Mouse (Mus musculus) heart, adult 9 months (tissue): Measurements from ENCODE around the gene Hmx1.

Experiments used
- DNase-seq, 2 experiments: peaks; one replicate each; pipeline ENCODE4 v3.0.0; 2022; ENCODE audit warnings: low spot score in 2 of 2

Gene Hmx1

DNA sequence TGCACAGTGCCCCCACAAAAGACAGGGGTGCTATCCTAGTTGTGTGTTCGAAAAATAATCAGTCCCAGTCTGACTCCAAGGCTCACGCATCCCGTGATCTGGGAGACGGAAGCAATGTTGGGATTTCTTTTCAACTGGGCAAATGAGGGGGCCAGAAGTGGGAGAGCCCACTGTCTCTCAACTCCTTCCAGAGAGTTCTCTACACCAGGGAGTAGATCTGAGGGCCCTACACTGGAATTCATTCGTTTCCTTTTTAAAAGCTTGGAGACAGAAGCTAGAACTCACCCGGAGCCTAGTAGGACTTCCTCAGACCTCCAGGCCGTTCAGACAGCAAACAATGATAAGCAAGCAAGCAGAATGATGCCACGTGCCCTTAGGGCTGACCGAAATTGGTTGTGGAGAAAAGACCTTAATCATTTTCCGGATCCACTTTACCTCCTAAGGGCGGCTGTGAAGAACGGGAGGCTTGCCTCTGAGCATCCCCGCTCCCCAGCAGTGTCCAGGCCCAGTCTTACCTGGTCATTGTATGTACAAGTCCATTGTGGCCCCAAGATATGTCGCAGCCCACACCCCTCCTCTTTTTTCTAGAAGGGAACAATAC is 9.5 kb downstream of the Hmx1 start:
- no peak for DNase-seq

DNA sequence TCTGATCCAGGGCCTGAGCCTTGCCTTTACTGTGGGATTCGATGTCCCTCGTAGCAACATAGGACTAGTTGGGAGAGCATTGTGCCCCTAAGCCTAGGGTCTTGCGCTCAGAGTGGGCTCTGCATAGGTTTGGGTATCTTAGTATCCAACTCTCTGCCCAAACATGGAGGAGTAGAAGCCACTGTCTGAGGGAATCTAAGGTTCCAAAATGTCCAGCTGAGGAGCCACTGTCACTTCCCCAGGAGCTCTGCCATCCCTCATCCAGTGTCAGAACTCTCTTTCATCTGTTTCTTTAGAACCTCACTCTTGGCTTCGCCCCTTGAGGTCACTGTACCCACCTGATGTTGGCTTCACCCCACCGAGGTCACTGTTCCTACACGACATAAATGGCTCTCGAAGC is 10.2 kb downstream of the Hmx1 start:
- DNase-seq = no peak

DNA sequence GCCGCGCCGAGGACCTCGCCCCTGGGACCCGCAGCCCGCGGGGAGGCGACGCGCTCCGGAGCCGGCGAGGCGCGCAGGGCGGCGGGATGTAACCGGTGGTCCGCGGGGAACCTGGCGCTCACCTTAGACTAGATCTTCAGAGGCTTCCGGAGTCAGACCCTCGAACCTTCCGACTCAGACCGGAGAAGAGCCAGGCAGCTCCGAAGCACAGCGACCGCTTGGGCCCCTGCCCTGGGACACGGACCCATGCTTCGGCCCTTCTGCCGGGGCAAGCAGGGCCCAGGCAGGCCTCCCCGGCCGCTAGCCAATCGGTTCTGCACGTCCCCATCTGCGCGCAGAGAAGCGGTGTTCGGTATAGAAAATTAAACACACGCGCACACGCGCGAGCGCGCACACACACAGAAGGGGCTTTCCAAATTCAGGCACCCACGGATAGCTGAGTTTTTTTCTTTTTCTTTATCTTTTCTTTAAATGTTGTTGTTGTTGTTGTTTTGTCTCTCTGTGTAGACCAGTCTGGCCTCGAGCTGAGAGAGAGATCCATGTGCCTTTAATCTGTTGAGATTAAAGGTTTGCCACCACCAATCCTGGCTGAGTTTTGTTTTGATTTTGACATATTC is 10.9 kb downstream of the Hmx1 start:
- DNase-seq = no peak

DNA sequence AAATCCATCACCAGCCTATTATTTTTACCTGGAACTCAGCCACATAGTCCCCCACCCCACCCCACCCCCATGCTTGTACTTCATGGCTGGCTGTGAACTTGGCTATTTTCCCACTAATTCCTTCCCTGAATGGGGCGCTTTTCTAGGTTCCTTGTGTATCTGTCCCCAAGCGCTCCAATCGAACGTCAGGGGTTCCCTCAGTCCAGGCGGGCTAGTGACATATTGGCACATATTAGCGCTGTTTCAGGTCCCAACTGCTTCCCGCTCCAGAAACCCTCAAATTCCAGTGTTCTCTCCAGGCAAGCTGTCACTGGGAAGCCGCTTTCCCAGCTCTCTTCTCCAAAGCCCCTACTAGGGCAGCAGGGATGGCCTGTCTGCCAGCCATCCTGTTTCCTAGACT is 12.3 kb downstream of the Hmx1 start:
- no peak for DNase-seq

DNA sequence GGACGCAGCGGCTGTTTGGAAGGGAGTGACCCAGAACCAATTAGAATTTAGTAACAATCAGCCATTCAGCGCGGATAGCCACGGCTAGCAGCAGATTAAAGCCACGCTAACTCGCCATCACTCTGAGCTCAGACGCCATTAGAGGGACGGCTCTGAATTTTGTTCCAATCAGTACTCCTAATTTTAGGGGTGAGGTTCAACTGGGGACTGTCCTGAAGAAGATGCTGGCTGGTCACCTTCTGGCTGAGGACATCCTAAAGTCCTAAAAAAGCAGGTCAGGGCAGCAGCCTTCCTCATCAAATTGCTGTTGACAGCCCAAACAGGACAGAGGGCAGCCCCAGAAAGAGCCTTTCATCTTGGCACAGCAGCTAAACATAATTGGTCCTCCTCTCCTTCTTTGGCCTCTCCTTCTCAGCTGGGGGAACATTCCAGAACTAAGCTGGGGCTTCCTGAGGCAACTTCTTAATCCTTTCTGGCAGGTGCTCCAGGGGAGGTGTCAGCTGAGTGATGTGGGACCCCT is 18.6 kb downstream of the Hmx1 start:
- DNase-seq = no peak

DNA sequence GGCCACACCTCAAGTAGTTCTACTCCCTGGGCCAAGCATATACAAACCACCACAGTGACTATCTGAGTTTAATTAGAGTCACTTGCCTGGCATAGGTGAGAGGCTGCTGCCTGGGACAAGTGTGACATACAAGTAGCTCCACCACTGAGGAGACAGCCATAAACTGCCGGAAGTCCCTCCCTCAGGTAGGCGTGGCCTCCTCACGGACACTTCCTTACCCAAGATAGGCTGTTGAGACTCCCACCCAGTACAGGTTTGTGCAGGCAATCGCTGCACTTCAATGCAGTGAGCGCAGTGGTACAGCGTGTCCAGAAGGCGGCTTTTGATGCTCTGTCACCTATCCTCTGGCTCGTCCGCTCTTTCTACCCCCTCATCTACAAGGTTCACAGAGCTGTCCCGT is 22.1 kb downstream of the Hmx1 start:
- no peak for DNase-seq

DNA sequence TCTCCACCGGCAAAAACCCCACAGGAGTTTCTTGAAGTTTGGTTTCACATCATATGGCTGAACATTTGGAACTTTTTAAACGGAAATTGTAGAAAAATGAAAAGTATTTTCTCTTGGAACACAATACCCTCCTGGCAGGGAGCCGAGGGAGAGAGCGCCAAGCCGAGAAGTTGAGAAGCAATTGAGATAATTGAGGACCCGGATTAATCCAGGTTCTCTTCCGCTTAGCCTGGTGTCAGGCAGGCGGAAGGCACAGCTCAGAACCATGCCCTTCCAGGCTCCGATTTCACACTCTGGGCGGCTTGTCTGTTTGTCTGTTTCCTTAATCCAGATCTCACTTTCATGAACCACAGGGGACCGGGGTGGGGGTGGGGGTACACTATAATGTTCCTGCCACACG is 23.9 kb downstream of the Hmx1 start:
- DNase-seq = no peak

DNA sequence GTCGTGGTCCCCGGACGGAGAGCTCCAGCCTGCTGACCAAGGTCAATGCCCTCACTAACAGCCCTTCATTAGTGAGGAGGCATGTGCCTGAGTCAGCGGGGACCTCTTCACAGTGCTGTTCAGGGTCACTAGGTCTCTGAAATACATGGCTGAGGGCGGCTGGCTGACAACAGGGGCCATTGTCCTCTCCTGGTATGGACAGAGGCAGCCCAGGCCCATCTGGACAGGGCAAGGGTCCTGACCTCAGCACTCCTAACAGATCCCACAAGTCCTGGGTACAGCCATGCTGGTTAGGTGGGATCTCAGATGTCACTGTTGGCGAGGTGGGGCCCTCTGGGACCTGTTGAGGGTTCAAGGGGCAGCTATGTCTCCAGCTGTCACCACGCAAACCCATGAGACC is 28.8 kb downstream of the Hmx1 start:
- DNase-seq = no peak

DNA sequence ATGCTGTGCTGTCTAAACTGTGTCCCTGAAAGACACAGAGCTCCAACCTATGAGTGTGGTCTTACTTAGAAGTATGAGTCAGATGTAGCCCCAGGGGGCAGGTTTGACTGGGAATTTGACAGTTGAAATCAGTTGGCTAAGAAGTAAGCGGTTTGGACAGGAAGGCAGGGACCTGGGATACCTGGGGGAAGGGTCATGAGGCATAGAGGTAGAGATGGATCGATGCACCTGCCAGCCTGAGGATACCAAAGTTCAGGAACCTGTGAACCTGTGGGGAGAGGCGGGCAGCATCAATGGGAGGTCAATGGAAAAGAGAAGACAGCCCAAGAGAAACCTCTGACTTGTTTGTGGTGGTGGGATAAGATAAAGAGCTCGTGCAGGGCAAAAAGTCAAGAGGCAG is 32.7 kb downstream of the Hmx1 start:
- no peak for DNase-seq

DNA sequence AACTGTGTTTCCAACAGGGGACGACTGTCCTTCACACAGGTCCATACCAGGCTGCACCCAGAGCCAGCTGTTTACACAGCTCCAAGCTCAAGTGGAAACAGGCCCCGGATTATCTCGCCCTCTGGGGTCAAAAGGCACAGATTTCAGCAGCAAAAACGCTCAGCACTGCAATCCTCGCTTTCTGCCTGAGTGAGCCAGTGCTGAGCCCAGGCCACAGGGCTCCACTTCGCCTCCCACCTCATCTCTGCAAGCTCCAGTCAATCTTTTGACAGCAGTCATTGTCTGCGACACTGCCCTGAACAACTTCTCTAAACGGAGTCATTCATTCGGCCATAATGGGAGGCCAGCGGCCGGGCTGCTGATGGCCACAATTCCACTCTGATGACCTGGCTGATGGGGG is 36.3 kb downstream of the Hmx1 start:
- no peak for DNase-seq

DNA sequence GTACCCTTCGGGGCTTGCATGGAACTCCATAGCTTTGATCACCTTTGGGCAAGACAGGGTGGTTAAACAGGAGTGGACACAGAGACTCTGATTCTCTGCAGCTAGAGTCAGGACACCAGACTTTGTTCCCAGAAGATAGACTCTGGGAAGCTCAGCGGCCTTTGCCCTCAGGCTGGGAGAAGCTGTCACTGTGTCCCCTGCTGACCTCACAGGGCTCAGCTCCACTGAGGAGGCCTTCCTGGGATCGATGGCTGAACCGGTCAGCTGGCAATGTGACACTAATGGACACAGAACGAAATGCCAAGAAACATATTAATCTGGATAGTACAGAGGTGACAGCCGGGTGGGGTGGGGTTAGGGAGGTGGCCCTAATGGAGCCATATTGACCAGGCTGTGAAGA is 39.0 kb downstream of the Hmx1 start:
- DNase-seq = no peak

DNA sequence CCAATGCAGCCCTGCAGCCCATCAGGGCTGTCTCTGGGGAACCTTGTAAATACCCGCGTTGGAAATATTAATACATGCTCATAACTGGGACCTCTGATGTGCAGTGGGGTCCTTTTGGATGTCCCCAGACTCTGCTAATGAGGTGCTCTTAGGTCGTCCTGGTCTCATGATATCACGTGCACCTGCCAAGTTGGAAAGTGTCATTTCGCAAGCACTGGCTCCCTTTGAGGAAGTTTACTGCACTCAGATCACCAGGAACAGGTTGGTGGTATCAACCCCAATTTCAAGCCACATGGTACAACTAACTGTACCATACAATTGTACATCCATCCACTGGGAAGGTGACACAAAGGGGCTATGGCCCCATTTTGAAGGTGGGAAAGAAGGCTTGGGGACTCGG is 39.5 kb downstream of the Hmx1 start:
- DNase-seq = no peak

DNA sequence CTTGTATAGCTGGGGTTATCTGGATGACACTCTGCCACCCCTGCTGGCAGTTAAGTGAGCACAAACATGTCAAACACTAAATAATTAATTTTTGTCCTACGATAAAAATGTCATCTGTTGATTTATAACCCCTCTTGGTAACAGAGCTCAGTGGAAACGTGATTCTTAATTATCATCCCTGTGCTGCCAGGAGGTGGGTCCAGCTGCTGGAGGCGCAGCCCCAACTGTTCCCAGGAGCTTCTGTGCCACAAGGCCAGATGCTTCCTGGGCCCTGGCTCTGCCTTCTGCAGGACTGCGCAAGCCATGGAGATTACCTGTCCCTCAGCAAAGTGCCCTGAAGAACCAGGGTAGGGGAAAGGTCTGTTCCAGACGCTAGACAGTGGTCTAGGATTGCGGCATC is 43.2 kb downstream of the Hmx1 start:
- DNase-seq = no peak

DNA sequence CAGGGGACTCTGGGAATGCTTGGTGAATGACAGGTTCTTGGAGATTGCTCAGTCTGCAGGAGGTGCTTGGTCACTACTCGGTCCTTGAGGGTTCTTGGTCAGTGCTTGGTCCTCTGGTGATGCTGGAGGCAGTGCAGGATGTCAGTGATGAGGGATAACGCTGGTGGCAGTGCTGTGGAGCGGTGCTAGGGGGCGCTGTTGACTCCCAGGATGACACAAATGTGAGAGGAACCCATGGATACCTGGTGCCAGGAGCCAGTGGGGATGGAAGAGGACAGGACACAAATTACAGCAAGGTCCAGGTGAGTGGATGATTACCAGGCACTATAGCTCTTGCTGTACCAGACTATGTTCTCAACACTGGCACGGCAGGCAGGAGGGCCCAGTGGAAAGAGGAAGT is 45.1 kb downstream of the Hmx1 start:
- no peak for DNase-seq

DNA sequence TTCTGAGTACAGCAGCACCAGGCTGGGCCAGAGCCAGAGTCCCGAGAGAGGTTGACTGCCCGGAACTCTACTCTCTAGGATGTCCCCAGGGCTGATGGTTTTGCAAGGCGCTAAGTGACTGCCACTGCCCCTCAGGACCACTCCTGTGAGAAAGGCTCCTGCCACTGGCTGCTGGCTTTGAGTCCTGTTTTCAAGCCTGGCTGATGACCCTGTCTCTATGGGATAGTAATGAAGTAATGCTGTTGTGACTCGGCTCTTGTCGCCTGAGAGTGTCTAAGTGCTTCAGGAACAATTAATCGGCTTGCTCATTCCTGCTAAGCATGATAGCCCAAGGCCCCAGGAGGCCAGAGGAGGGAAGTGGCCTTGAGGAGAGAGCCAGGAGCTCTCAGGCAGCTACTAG is 45.8 kb downstream of the Hmx1 start:
- no peak for DNase-seq

DNA sequence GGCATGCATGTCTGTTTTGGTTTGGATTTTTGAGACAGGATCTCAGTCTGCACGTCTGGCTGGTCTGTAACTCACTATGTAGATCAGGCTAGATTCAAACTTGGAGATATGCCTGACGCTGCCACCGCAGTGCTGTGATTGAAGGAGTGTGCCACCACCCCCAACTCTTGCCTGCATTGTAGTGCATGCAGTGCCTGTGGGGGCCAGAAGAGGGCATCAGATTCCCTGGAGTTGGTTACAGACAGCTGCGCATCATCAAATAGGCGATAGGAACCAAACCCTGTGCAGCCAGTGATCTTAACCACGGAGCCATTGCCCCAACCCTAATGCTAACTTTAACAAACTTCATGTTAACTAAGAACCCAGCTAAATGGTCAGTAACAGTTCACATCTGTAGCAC is 49.9 kb downstream of the Hmx1 start:
- no peak for DNase-seq

DNA sequence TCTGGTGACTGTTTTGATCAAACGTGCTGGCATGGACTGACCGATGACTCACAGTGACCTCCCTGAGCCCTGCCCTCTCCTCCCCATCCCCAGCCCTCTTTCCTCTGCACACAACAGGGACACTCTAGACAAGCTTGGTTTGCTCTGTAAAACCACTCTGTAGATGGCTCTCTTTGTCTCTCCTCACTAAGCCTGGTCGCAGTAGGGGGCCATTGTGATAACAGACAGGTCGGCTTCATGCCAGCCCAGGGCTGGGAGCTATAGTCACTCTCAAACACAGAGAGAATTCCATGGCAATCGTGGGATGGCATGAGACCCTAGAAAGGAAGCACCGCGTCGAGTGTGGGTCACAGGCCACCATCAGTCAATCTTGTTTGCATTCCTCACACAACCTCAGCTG is 51.6 kb downstream of the Hmx1 start:
- DNase-seq = no peak

DNA sequence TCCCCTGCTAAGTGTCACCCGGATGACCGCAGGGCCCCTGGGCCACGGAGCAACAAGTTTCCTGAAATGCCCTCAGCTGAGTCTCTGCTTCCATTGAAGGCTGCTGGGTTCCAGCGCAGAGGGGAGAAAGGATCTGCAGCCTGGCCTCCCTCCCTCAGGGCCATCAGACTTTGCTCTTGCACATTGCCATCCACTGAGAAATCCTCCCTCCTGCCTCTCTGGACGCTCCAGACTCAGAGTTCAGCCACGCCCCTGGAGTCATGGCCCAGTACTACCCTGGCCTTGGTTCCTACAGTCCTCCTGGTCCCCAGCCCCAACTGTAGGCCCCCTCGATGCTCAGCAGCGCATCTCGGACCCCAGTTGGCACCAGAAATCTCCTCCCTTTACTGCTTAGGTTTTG is 52.5 kb downstream of the Hmx1 start:
- no peak for DNase-seq

DNA sequence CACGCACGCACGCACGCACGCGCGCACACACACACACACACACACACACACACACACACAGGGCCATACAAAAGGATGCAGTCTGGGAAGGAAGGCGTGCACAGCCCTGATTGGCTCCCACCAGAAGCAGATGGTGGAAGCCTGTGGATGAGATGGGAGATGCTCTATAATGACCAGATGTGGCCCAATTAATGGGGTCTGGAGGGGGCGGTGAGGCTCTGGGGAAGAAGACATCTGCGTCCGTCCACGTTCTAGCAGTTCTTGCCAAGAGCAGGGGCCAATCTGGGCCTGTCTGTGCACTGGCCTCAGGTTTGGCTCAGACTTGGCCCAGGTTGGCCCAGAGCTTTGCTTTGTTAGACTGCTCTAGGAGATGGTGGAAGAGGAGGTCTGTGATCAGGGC is 55.8 kb downstream of the Hmx1 start:
- DNase-seq = no peak

DNA sequence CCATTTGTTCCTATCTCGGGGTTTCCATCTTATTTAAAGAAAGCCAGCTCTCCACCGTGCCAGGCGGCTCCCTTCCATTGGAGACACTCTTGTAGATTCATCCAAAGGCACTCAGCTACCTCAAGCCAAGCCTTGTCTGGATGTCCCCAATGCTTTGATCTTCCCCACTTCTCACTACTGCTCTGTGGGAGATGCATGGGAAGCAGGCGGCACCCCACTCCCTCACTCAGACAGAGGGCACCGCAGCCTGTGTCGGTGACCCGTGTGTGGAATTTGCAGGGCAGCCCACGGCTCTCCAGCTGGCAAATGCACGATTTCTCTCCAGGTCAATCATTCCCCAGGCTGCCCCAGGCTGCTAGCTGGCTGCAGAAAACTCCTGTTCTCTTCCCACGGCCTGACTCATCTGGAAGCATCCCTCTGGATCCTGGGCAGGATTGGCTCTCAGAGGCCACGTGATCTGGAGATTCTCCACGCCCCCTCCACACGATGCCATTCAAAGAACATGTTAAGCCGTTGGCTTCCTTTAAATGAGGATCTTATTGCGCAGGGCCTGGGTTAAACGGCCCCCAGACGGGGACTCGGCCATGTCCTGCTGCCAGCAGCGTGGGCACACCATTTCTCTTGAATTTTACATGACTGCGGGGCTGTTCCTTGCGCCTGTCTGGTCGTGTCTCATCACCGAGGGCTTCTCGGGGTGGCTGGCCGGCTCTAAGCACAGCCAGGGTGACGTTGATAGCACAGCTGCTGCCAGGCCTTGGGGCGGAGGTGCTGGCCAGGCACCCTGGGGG is 58.9 kb downstream of the Hmx1 start:
- no peak for DNase-seq
